Mouse (Mus musculus) liver, adult 2 months (tissue): ENCODE measurements around the gene Pskh1. TPM values are rescaled to one million over a fixed set of nuclear protein-coding genes. Genes with fewer than 3 reads are reported as not detected.
A peak's percentile ranks its signal among the peaks of the same experiment; 100 is the strongest.

Experiments
- DNase-seq: peaks from one replicate; pipeline ENCODE4 v3.0.0-alpha.2; 2011; ENCODE audit warnings: low read depth, low spot score; ENCODE audit errors: extremely low read depth
- H3K27ac ChIP-seq: fragments of 200-500 bp; replicated peaks from 2 replicates; pipeline ENCODE4 v1.5.1; 2012; ENCODE audit warnings: low read depth, mild to moderate bottlenecking, control low read depth, inconsistent platforms, low read length; ENCODE audit not compliant: insufficient read depth
- H3K27me3 ChIP-seq: fragments of 200-500 bp; 2 replicates; pipeline ENCODE4 v1.6.1; 2012; ENCODE audit warnings: mild to moderate bottlenecking, moderate library complexity, low read length, inconsistent platforms; ENCODE audit not compliant: control insufficient read depth, insufficient read depth
- H3K36me3 ChIP-seq: fragments of 200-500 bp; 2 replicates; pipeline ENCODE4 v1.6.1; 2012; ENCODE audit warnings: low read length, inconsistent platforms; ENCODE audit not compliant: control insufficient read depth, insufficient read depth
- H3K4me1 ChIP-seq: fragments of 200-500 bp; 2 replicates; pipeline ENCODE4 v1.6.1; 2011; ENCODE audit warnings: low read length; ENCODE audit not compliant: control insufficient read depth, insufficient read depth
- H3K4me3 ChIP-seq: fragments of 200-500 bp; 2 replicates; pipeline ENCODE4 v1.5.1; 2011; ENCODE audit warnings: low read depth, mild to moderate bottlenecking, control low read depth, low read length, moderate library complexity; ENCODE audit not compliant: insufficient read depth
- H3K79me2 ChIP-seq: fragments of 200-500 bp; 2 replicates; pipeline ENCODE4 v1.6.1; 2012; ENCODE audit warnings: inconsistent platforms, mild to moderate bottlenecking, low read length, moderate library complexity; ENCODE audit not compliant: control insufficient read depth, insufficient read depth
- H3K9ac ChIP-seq: fragments of 200-500 bp; 2 replicates; pipeline ENCODE4 v1.6.1; 2012; ENCODE audit warnings: low read depth, mild to moderate bottlenecking, control low read depth, inconsistent platforms, low read length
- CTCF ChIP-seq: fragments of 200-500 bp; IDR thresholded peaks from 2 replicates; pipeline ENCODE4 v1.5.1; 2011; ENCODE audit warnings: low read depth, low read length, control low read depth
- POLR2A ChIP-seq: fragments of 200-500 bp; IDR thresholded peaks from 2 replicates; pipeline ENCODE4 v1.6.1; 2011; ENCODE audit warnings: low read length, control low read depth; ENCODE audit not compliant: insufficient read depth; ENCODE audit errors: extremely low read depth
- WGBS: fragments of 180-500 bp; shearing (Covaris S2); methylation state at CpG from one replicate; pipeline ENCODE4 v1.1.7; 2018; 5-methylcytosine and 5-hydroxymethylcytosine counted together
- polyA plus RNA-seq: library from polyadenylated mRNA; depleted of rRNA; stranded (reverse); fragments of >200 nt; gene quantifications from 2 replicates; pipeline ENCODE4 v1.2.3, GENCODE M21; 2012; rRNA removed
- total RNA-seq: library from RNA; depleted of rRNA; stranded (reverse); fragments of >200 nt; gene quantifications from 2 replicates; pipeline ENCODE4 v1.2.3, GENCODE M21; 2014; rRNA removed

Pskh1 gene
- total and polyA plus RNA-seq, 2 experiments, result 19.0 to 37.9 TPM

- no peak overlapping the region for H3K9ac ChIP-seq
- TF ChIP-seq POLR2A (no peak), CTCF (no peak)
- WGBS, result 85% methylated on average over 8 of the region's 8 CpGs
- no peaks in the 10 kb centered on the region for H3K36me3 ChIP-seq
- no peak for DNase-seq
- no peaks in the 10 kb centered on the region for H3K27me3 ChIP-seq
- H3K4me3 ChIP-seq, result no peak overlapping the region
- H3K79me2 ChIP-seq, result no peaks in the 10 kb centered on the region
- no peak overlapping the region for H3K27ac ChIP-seq
- peaks cover 3% of the 10 kb centered on the region for H3K4me1 ChIP-seq
These were observed 70.9 kb downstream of the Pskh1 start for GRCm38 (mm10) chr8:105971019-105971720.

DNA sequence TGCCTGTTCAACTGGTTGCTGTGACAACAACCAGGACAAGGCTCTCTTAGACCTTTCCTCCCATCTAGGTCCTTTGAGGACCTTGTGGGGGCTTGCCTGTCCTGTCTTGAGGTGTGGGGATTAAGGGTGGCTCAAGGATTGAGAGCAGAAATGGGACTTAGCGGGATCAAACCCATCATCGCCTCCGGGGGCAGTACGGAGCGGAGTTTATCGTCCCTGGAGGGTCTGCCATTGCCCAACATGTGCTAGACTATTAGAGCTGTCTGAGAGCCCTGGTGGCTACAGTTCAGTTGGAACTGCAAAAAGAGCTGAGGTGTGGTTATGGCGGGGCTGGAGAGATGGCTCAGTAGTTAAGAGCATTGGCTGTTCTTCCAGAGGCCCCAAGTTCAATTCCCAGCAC is 75.1 kb downstream of the Pskh1 start:
- Histone ChIP-seq H3K4me3 (no peak overlapping the region), H3K79me2 (no peaks in the 10 kb centered on the region), H3K27me3 (no peaks in the 10 kb centered on the region), H3K27ac (no peak overlapping the region), H3K36me3 (no peaks in the 10 kb centered on the region), H3K4me1 (no peaks in the 10 kb centered on the region), H3K9ac (no peak overlapping the region)
- 88% methylated on average over 7 of the region's 7 CpGs for WGBS
- no peak for DNase-seq
- TF ChIP-seq POLR2A, result no peak
- TF ChIP-seq CTCF, result no peak

DNA sequence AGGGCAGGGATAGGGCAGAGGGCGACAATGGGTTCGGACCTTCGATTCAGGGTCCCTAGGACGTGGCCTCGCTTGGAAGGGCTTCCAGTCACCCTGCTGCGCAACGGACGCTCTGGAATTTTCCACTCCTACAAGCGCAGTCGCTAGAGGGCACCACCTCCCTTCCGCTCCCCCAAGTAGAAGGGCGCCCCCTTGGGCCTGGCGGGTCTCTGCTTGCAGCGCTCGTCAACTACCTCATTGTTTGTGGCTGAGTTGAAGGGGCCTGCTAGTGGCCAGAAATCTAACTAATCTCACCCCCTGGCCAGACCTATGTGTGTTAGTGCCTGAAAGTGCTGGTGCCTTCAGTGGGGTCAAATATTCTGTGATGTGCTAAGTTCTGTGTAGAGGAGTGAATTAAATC is 79.1 kb downstream of the Pskh1 start, which contains the start of gene Dpep3:
Gene Dpep3 (minus strand): TSS at position 105 of the 400 bp plus-strand sequence.
- H3K36me3 ChIP-seq, result no peaks in the 10 kb centered on the region
- H3K27me3 ChIP-seq, result no peaks in the 10 kb centered on the region
- no peaks in the 10 kb centered on the region for H3K79me2 ChIP-seq
- no peak within 1 kb of the TSS for H3K27ac ChIP-seq
- DNase-seq, result no peak
- no peak within 1 kb of the TSS for H3K9ac ChIP-seq
- no peaks in the 10 kb centered on the region for H3K4me1 ChIP-seq
- WGBS, result 92% methylated on average over 15 of the region's 15 CpGs
- H3K4me3 ChIP-seq, result no peak within 1 kb of the TSS
- TF ChIP-seq CTCF (no peak), POLR2A (no peak)

DNA sequence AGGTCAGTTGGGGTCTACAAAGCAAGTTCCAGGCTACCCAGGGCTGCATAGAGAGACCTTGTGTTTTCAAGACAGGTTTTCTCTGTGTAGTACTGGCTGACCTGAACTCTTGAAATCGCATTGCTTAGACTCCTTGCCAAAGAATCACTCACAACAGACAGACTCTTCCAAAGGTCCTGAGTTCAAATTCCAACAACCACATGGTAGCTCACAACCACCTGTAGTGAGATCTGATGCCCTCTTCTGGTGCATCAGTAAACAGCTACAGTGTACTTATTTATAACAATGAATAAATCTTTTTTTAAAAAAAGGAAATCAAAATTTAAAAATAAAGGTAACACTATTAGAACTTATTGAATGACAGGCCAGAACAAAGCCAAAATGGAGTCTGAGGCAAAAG is 80.9 kb downstream of the Pskh1 start:
- Histone ChIP-seq H3K9ac (no peak overlapping the region), H3K27ac (no peak overlapping the region), H3K4me3 (no peak overlapping the region), H3K79me2 (no peaks in the 10 kb centered on the region), H3K27me3 (no peaks in the 10 kb centered on the region), H3K4me1 (no peaks in the 10 kb centered on the region), H3K36me3 (no peaks in the 10 kb centered on the region)
- DNase-seq, result peak; percentile 67
- WGBS, result 27% methylated on average over 1 of the region's 1 CpGs
- TF ChIP-seq CTCF (no peak), POLR2A (no peak)

Other genes starting within 250 kb of the Pskh1 start
- under 0.01 and 0.07 TPM in 2 replicates for gene Carmil2, start 214.2 kb upstream of the Pskh1 start, total RNA-seq
- gene Carmil2, start 214.2 kb upstream of the Pskh1 start, polyA plus RNA-seq, result 0.32 and 0.64 TPM in 2 replicates
- 1.5 and 3.2 TPM in 2 replicates for gene Acd, start 199.3 kb upstream of the Pskh1 start, total RNA-seq
- gene Acd, start 199.3 kb upstream of the Pskh1 start, polyA plus RNA-seq, result 18.3 and 22.8 TPM in 2 replicates
- gene Pard6a, start 199.3 kb upstream of the Pskh1 start, total RNA-seq, result 4.1 and 5.4 TPM in 2 replicates
- 8.1 and 8.6 TPM in 2 replicates for gene Pard6a, start 199.3 kb upstream of the Pskh1 start, polyA plus RNA-seq
- not detected in 2 replicates for gene 4933405L10Rik, start 192.8 kb upstream of the Pskh1 start, total RNA-seq
- not detected in 2 replicates for gene 4933405L10Rik, start 192.8 kb upstream of the Pskh1 start, polyA plus RNA-seq
- gene Enkd1, start 192.2 kb upstream of the Pskh1 start, total RNA-seq, result 0.13 TPM in 1 of 2 replicates, not detected in the other
- gene Enkd1, start 192.2 kb upstream of the Pskh1 start, polyA plus RNA-seq, result 0.42 and 0.62 TPM in 2 replicates
- gene Gfod2, start 141.8 kb upstream of the Pskh1 start, total RNA-seq, result 2.6 and 3.4 TPM in 2 replicates
- 6.3 and 9.2 TPM in 2 replicates for gene Gfod2, start 141.8 kb upstream of the Pskh1 start, polyA plus RNA-seq
- gene Ranbp10, start 73.1 kb upstream of the Pskh1 start, total RNA-seq, result 19.7 and 26.9 TPM in 2 replicates
- 37.1 and 38.0 TPM in 2 replicates for gene Ranbp10, start 73.1 kb upstream of the Pskh1 start, polyA plus RNA-seq
- gene Tsnaxip1, start 72.7 kb upstream of the Pskh1 start, total RNA-seq, result not detected in 2 replicates
- gene Tsnaxip1, start 72.7 kb upstream of the Pskh1 start, polyA plus RNA-seq, result not detected in 2 replicates
- 0.92 and 1.4 TPM in 2 replicates for gene Cenpt, start 47.2 kb upstream of the Pskh1 start, total RNA-seq
- 1.9 and 2.1 TPM in 2 replicates for gene Cenpt, start 47.2 kb upstream of the Pskh1 start, polyA plus RNA-seq
- 11.3 and 15.6 TPM in 2 replicates for gene Thap11, start 45.3 kb upstream of the Pskh1 start, total RNA-seq
- 26.9 and 28.5 TPM in 2 replicates for gene Thap11, start 45.3 kb upstream of the Pskh1 start, polyA plus RNA-seq
- 21.6 and 28.1 TPM in 2 replicates for gene Nutf2, start 39.9 kb upstream of the Pskh1 start, total RNA-seq
- 23.9 and 29.3 TPM in 2 replicates for gene Nutf2, start 39.9 kb upstream of the Pskh1 start, polyA plus RNA-seq
- 7.5 and 12.1 TPM in 2 replicates for gene Edc4, start 19.6 kb upstream of the Pskh1 start, total RNA-seq
- gene Edc4, start 19.6 kb upstream of the Pskh1 start, polyA plus RNA-seq, result 20.0 and 32.0 TPM in 2 replicates
- not detected in 2 replicates for gene Nrn1l, start 6.9 kb upstream of the Pskh1 start, total RNA-seq
- 0.35 and 1.5 TPM in 2 replicates for gene Nrn1l, start 6.9 kb upstream of the Pskh1 start, polyA plus RNA-seq
- gene Ctrl, start 33.4 kb downstream of the Pskh1 start, total RNA-seq, result 8.5 and 59.0 TPM in 2 replicates
- 1.6 and 2.0 TPM in 2 replicates for gene Ctrl, start 33.4 kb downstream of the Pskh1 start, polyA plus RNA-seq
- 86.8 and 109 TPM in 2 replicates for gene Psmb10, start 38.0 kb downstream of the Pskh1 start, total RNA-seq
- gene Psmb10, start 38.0 kb downstream of the Pskh1 start, polyA plus RNA-seq, result 122 and 139 TPM in 2 replicates
- gene Lcat, start 42.9 kb downstream of the Pskh1 start, total RNA-seq, result 215 and 324 TPM in 2 replicates
- 919 and 969 TPM in 2 replicates for gene Lcat, start 42.9 kb downstream of the Pskh1 start, polyA plus RNA-seq
- 10.8 and 14.2 TPM in 2 replicates for gene Slc12a4, start 65.7 kb downstream of the Pskh1 start, total RNA-seq
- 10.7 and 16.0 TPM in 2 replicates for gene Slc12a4, start 65.7 kb downstream of the Pskh1 start, polyA plus RNA-seq
- gene Dpep3, start 79.0 kb downstream of the Pskh1 start, total RNA-seq, result not detected in 2 replicates
- not detected in 2 replicates for gene Dpep3, start 79.0 kb downstream of the Pskh1 start, polyA plus RNA-seq
- gene Dus2, start 90.9 kb downstream of the Pskh1 start, total RNA-seq, result 5.7 and 6.8 TPM in 2 replicates
- 5.6 and 7.1 TPM in 2 replicates for gene Dus2, start 90.9 kb downstream of the Pskh1 start, polyA plus RNA-seq
- gene Dpep2nb, start 105.5 kb downstream of the Pskh1 start, total RNA-seq, result not detected in 2 replicates
- not detected in 2 replicates for gene Dpep2nb, start 105.5 kb downstream of the Pskh1 start, polyA plus RNA-seq
- 10.3 and 12.2 TPM in 2 replicates for gene Ddx28, start 111.4 kb downstream of the Pskh1 start, total RNA-seq
- 9.6 and 10.6 TPM in 2 replicates for gene Ddx28, start 111.4 kb downstream of the Pskh1 start, polyA plus RNA-seq
- gene Nfatc3, start 158.4 kb downstream of the Pskh1 start, total RNA-seq, result 8.5 and 10.8 TPM in 2 replicates
- 10.6 and 13.3 TPM in 2 replicates for gene Nfatc3, start 158.4 kb downstream of the Pskh1 start, polyA plus RNA-seq
- gene Esrp2, start 236.5 kb downstream of the Pskh1 start, total RNA-seq, result 43.6 and 50.5 TPM in 2 replicates
- gene Esrp2, start 236.5 kb downstream of the Pskh1 start, polyA plus RNA-seq, result 76.8 and 86.2 TPM in 2 replicates
- gene Pla2g15, start 250.0 kb downstream of the Pskh1 start, total RNA-seq, result 11.3 and 12.5 TPM in 2 replicates
- 8.7 and 10.6 TPM in 2 replicates for gene Pla2g15, start 250.0 kb downstream of the Pskh1 start, polyA plus RNA-seq